Mouse (Mus musculus) testis, postnatal 14 days (tissue): ENCODE data around the gene Hspa12a.

Experiments
- DNase-seq: peaks from one replicate; pipeline ENCODE4 v3.0.0; 2021; ENCODE audit warnings: low spot score

Gene Hspa12a

DNA sequence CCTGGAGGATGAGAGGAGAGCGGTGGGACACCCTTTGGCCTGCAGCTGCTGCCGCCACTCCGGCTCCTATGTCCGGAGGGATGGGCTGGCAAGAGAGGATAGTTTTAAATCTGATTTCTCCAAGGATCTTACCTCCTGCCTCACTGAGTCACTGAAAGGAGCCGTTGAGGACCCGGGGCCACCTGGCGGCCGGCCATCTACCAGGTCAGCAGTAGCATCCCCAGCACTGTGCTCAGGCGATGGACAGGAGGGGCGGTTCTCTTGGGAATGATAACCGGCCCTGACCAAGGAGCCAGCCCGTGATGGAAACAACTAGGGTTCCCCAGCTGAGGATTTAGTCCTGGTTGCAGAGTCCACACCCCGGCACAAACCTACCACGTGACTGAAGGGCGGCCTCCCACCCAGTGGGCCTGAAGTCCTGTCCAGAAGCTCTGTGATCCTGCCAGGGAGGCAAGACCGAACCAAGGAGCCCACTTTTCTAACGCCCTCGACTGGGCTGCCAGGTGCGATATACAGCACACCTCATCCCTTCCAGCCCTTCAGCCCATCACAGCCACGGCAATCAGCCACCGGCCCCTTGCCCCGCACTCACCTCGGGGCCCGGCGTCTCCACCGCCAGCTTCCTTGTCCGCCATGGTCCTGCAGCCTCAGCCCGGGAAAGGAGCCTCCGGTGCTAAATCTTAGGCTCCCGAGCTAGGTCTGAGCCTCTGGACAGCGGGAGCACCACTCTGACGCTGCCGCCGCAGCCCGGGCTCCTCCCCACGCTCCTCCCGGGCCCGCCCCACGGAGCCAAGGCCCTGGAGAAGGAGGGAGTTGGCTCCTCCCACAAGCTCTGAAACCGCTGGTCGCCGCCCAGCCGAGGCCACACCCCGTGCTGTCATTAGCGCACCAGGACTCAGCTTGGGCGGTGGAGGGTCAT, 82.9 kb downstream of the Hspa12a start:
- DNase-seq: peak; percentile 78

DNA sequence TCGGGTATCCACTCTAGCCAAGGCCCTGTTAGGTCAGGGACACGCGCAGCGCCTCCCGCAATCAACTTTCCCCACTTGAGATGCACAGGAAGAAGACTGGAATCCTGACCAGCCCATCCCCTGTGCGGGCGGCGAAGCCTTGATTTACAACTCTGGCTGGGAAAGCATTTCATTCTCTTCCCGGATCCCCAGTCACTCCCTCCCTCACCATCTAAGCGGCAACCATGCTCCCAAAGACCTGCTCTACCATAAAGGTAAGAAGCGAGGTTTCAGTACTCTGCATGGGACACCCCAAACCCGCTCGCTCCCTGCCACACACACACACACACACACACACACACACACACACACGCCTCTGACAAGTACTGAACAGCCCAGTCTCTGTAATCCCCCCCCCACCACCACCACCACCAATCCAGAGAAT, 83.6 kb downstream of the Hspa12a start:
- no peak for DNase-seq

DNA sequence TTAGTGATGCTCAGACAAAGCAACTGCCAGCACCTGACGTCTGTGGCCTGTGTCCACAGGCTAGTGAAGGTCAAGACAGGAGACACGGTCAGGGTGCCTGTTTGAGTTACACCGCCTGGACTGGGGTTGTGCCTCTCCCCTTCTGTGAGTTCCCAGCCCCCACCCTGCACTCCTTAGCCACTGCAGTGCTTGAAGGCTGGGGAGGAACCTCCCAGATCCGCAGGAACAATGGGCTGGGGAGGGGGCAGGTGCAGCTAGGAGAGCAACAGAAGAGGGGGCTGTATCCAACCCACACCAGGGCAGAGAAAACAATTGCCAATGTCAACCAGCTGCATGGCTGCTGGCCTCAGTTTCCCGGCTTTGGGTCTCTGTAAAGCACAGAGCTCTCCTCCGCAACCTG, 84.1 kb downstream of the Hspa12a start:
- DNase-seq: no peak

DNA sequence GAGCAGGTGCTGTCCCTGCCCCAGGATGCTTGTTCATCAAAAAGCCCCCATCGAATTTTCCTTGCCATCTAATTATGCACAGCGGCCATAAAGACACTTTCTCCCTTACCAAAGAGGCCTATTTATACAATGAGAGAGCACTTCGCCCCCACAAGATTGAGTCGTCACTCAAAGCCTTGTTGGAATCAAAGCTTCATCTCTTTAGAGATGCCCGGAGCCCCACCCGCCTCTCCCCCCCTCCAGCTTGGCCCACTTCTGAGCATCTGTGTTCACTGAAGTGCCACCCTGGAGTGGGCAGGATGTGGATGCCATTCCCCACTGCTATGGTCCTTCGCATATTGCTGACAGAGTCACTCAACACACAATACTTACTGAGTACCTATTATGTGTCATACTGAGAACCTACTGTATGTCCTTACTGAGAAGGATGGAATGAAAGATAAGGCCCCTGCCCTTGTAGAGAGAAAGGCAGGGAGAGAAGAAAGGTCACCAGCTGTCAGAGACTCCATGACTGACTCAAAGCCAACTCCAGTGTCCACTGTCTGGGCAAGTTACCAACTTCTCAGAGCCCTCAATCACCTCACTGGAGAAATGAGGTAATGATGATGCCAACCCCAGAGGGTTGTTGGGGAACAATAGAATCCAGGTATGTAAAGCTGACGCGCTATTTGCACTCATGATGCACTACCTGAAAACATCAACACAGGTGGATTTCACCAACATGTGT, 87.2 kb downstream of the Hspa12a start:
- no peak for DNase-seq

DNA sequence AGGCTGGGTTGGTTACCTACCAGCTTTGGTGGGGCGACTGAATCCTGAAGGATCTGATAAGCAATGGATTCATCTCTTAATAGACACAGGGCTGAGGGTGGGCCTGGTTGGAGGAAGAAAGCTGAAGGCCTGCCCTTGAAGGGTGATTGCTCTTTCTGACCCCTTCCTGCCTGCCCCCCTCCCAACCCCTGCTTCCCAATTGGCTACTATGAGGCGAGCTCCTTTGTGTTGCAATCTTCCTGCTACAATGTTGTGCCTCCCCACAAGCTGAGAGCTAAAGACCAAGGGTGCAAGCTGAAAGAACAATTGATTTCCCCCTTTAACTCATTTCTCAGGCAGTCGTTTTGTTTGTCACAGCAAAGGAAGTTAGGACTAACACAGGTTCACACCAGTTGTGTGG, 88.6 kb downstream of the Hspa12a start:
- peak; percentile 58 for DNase-seq

DNA sequence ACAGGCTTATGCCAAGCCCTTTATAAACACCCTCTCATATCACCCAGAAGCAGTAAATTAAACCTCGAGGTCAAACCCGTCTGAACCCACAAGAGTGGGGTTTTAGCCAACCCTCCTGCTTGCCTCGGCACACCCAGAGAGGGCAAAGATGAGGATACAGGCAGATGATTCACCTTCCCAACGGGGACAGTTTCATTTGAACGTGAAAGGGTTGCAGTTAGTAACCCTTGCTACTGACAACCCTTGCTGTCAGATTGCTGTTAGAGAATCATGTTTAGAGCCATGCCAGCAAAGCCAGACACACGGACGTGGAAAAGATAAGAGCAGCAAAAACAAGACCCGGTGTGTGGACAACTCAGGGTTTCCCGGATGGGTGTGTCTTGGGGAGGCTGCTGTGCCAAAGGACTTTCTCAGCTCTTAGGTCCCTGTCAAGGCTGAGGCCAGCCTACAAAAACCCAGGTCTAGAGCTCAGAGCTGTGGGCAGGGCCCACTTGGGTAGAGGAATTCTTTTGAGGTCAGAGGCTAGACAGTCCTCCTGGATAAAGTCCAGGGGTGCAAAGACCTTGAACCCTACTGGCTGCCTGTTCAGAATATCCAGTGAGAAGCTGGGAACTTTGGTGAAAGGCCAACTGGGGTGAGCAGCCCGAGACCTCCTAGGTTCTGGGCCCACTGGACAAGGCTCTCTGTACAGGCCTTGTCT, 90.3 kb downstream of the Hspa12a start:
- DNase-seq: peak; percentile 44

DNA sequence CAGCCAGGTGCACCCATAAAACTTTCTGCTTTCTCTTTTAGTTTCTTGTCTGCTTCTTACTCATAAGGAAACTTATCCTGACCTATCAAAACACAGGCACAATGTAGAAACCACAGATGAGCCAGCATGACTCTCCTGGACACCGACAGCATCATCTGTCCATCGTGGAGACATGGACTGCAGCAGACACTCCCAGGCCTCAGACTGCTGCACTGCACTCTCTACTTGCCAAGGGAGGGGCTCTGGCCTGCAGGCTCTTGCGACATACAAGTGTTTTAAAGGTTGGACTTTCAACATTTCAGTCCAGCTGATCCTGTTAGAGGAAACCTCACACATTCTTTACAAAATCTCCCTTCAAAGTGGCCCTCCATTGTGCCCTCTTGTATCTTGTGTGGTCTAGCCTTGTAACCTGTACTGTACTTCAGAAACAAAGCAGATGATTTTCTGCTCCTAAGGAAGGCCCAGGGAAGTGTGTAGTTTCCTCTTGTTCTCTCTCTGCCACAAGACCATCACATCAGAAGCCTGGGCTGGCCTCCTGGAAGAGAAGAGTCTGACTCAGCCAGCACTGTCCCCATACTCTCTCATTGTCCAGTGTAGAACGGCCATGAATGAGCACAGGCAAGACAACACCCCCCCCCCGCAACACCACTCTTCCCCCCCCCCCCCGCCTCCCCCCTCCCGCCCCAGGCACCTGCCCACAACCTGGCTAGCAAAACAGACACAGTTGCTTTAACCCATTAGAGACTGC, 92.6 kb downstream of the Hspa12a start:
- DNase-seq: no peak

DNA sequence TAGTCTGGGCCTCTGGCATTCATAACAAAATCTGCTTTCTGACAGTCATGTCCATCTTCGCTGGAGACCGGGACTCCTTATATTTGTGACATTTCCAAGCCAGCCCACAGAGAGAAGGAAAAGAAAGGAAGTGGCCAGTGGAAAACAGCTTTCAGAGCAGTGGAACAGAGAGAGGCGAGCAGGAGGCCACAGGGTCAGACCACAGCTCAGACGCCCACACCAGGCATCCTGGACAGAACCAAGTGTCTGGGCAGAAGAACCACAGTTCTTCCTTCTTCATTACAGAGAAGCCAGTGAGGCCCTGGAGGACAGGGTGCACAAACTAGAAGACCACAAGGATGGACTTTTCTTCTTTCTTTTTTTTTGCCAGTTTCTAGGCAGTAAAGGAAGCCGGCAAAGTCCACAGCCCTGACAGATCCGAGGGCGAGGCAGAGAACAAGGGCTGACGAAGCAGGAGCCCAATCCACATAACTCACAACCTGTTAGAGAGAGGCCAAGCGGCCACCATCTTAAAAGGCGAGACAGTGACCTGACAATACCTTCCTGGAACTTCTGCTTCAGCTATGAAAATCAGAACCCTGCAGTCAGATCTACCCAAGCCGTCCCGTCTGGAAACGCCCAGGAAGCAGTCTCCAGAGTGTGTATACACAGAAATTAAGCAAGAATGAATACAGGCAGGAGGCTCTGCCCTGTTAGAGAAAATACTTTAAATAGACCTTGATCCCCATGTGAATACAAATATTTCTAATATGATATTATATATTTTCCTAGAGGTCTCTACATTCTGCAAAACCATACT, 93.9 kb downstream of the Hspa12a start:
- DNase-seq: no peak

DNA sequence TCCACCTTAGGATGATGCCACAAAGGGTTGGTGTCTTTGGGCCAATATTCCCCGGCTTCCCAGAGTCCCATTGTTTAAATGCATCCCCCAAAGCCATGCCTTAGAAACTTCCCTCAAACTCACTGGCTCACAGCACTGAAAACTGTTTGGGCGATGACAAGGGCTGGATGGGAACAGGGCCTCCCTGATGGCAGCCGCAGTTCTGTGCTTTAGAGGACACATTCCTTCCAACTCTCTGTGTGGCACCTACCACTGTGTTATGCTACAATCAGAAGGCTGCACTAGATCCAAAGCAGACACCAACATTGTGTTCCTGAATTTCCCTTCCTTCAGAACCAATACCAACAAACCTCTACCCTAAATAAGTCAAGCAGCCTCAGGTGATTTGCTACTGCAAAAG, 99.8 kb downstream of the Hspa12a start:
- no peak for DNase-seq

DNA sequence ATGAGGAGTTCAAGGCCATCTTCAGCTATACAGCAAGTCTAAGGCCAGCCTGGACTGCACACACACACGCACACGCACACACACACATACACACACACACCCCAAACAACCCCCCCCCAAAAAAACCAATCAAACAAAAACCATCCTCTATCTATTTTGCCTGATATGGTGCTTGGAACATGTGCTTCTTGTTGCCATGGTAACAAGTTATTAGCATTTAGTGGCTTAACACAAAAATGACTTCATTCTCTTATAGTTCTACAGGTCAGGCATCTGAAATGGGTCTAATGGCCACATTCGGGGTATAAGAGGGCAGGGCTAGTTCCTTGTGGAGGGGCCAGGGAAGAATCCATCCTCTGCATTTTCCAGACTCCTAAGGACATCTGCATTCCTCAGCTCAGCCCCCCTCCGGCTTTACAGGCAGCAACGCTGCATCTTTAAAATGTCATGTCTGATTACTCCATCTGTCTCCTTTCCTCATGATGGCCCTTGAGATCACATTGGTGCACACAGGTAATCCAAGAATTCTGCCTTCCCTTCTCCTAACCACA, 102.7 kb downstream of the Hspa12a start:
- DNase-seq: no peak

DNA sequence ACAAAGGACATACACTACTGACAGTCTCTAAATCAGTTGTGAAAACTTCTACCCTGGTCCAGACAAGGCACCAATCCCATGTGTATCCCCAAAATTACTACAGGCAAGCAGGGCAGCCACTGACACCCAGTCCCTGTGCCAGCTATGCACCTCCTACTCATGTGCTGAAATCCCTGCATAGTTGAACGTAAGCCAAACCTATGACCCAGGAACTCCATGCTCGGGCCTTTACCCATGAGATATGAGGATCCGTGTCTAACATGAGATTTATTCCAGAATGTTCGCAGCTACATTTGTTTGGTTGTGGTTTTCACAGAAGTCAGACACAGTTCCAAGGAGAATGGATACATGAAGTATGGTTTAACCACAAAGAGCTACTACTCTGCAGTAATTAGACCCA, 103.6 kb downstream of the Hspa12a start:
- no peak for DNase-seq

DNA sequence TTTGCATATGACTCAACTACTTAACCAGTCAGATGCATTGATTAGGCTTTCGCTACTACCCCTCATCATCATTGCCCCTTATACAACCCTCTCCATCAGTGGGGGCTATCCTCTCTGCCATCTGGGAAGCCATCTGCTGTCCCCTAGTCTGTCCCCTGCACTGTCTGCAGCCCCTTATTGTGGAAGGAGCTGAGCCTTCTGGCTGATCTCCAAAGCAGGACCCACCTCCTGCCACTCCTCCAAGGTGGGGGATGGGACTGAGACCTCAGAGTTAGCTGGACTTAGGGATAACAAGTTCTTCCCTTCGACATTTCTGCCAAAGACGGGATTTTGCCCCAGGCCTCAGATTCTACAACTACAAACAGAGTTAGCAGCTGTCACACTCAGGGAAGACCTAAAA, 104.1 kb downstream of the Hspa12a start:
- DNase-seq: no peak

DNA sequence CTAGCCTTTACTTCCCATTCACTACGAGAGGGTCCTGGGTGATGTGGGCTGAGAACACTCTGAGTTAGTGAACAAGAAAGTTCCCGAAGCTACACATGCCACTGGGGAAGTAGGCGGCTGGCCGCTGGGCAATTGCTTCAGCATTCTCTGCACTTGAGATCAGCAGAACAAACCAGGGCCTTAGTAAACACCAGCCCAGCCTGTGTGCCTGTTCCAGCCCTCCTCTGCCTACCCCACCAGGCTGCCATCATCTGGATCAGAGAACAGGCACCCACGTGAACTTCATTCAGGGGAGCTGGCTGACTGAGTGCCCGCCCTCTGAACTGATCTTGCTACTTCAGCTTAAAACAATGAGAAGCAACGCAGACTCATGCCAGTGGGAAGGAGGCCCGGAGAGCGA, 104.7 kb downstream of the Hspa12a start:
- DNase-seq: no peak

DNA sequence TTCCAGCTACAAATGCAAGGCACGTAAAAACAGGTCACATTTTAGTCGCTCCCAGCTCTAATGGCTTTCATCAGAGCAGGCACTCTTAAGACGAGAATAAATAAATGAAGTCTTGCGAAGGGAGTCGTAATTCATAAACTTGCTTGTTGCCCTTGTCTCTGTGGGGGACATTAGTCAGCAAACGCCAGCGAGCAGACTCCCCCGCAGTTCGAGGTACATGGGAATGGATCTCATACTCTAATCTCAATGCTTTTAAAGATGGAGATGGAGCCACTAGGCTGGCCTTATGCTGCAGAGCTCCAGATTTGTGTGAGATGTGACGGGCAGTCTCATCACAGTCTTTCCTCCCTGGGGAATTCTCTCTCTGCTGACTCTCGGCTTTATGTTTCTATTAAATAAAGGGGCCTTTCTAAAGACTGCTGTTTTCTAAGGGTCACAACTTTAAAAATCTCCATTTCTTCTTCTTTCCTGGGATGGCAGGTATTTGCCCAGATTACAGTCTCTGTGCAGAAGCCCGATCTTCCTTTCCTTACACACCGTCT, 109.7 kb downstream of the Hspa12a start:
- no peak for DNase-seq

DNA sequence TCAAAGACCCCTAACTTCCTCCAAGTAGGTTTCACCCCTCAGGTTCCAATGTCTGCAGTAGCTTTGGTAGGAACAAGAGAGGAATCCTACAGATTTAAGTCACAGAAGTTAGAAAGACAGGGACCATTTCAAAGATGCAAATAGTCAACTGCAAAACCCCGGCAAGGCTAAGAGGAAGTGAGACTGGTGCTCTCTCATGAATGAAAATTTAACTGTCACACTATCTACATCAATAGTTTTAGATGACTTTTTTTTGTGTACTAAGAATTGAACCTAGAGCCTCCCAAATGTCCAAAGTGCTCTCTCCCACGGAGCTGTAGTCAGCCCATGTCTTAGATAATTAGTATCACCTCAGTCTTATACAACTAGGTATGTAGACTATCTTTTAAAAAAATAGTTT, 110.5 kb downstream of the Hspa12a start:
- DNase-seq: no peak

DNA sequence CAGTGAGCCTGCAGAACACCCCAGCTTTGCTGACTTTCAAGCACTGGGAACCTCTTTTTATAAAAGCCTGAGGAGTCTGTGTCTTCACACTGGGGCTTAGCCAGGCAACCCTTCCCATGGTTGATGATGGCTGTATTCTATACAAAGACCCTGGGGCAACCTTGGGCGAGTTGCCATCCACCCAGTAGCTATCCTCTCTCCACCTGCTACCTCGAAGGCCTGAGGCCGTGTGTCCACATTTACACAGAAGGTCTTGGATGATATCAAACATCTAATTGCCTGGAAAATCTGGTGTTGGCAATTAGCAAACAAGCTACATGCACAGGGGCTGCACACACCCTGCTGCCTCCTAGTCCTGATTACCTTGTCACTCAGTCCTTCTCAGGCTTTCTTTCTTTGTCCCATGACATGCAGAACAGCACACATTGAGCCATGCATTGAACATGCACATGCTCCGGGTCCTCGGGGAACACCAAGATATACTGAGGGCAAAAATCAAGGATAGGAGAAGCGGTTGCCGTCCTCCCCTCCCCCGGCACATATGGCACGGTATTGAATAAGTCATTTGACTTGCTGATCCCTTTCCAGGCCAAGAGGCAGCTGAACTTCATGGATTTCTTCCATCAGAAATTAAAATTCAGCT, 112.1 kb downstream of the Hspa12a start:
- no peak for DNase-seq

DNA sequence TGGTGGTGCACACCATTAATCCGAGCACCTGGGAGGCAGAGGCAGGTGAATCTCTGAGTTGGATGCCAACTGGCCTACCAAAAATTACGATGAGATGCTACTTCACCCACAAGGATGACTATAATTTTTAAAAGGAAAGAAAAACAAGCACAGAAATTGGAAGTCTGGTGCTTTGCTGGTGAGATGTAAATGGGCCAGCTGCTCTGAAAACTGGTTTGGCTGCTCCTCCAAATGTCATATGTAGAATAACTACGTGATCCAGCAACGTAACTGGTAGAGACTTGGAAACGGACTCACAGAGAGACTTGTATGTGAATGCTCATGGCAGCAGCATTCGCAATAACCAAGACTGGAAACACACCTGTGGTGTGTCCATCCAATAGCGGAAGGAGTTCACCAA, 113.3 kb downstream of the Hspa12a start:
- no peak for DNase-seq

DNA sequence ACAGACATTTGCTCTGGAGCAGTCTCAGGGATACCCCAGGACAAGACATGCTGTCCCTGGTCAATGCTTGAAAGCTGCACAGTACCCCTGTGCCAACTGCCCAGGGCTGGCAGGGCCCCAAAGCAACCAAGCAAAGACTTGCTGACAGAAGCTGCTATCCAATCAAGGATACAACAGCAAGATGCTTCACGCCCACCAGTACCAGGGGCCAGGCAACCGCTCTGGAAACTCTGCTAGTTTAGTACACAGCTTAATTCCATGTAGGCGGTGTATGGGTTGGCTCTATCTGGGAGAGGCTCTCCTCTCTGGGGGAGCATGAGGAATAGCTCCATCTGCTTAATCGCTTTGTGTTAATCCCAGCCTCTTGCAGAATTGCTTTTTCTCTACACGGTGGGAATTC, 113.9 kb downstream of the Hspa12a start:
- no peak for DNase-seq

DNA sequence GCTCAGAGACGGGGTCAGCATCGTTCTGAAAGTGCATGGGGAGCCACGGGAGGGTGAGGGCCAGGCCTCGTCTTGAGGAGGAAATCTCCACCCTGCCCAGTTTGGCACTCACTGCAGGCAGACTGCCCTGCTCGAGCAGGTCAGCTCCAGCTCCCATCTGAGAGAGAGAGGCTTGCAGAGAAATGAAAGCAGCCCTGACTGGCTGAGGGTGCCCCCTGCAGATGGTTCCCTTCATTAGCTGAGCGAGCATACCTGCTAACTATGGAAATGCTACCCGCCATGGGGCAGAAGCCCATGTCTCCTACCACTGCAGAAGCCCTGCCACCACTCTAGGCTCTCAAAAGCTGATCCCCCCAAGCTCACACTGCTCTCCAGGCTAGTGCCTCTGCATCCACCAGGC, 115.8 kb downstream of the Hspa12a start:
- DNase-seq: no peak

DNA sequence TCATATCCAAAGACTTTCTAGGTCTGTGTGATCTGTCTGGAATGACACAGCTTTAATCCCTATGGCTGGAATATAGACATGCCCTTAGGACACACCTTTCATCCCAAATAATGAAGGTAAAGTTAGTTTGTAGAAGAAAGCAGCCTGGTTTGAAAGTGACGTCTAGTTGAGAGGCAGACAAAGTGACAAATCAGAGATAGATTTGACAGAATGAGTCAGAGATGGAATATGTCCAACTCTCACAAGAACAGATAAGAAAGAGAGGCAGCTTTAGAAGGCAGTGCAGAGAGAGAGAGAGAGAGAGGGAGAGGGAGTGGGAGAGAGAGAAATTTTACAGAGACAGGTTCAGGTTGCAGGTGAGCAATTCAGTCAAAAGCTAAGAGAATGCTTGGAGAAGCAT, 119.1 kb downstream of the Hspa12a start:
- no peak for DNase-seq
